In genomic region chr2:93565647-93566046, GRCm38 (mm10) we compare ENCODE assay signal across 24 mouse cellular contexts. TPM values are rescaled to one million over a fixed set of nuclear protein-coding genes. Genes with fewer than 3 reads are reported as not detected.
DNase-seq lines count a peak whose midpoint lies in the region; ATAC-seq lines count a peak whose summit lies in the region.
"Had no signal": no experiment of that assay in that cellular context is flagged by ENCODE, and none has a peak within 500 bp of the region (broad histone marks: within the 10 kb centered on the region; RNA-seq: fewer than 3 reads in every experiment).

No protein-coding gene starts in this region.

- no peaks in the 10 kb centered on the region for H3K36me3 ChIP-seq in hindbrain, embryonic 10.5 days
- H3K36me3 ChIP-seq in hindbrain, embryonic 14.5 days (replicated peaks; ENCODE audit: control insufficient read depth, insufficient read depth): no peaks in the 10 kb centered on the region
- no peaks in the 10 kb centered on the region for H3K36me3 ChIP-seq in embryonic facial prominence, embryonic 14.5 days (ENCODE audit: control insufficient read depth, insufficient read depth, low read length)
- H3K36me3 ChIP-seq: hindbrain, embryonic 12.5 days; neural tube, embryonic 13.5 days had no signal

- peaks cover 24% of the 10 kb centered on the region for H3K4me1 ChIP-seq in hindbrain, embryonic 10.5 days (replicated peaks)
- no peaks in the 10 kb centered on the region for H3K4me1 ChIP-seq in hindbrain, embryonic 14.5 days (replicated peaks; ENCODE audit: control insufficient read depth, insufficient read depth, low read length)
- H3K4me1 ChIP-seq in embryonic facial prominence, embryonic 14.5 days (ENCODE audit: control insufficient read depth, insufficient read depth, low read length): peaks cover 9% of the 10 kb centered on the region

- H3K9ac ChIP-seq in hindbrain, embryonic 14.5 days: no peak overlapping the region
- no peak overlapping the region for H3K9ac ChIP-seq in embryonic facial prominence, embryonic 14.5 days (ENCODE audit: low read depth, low read length)
- H3K9ac ChIP-seq: hindbrain, embryonic 12.5 days; liver, embryonic 14.5 days; neural tube, embryonic 13.5 days had no signal

- H3K27me3 ChIP-seq in hindbrain, embryonic 10.5 days (ENCODE audit: insufficient read depth, poor library complexity, severe bottlenecking): no peaks in the 10 kb centered on the region
- H3K27me3 ChIP-seq in hindbrain, embryonic 14.5 days (ENCODE audit: control insufficient read depth, insufficient read depth, low read length): no peaks in the 10 kb centered on the region
- no peaks in the 10 kb centered on the region for H3K27me3 ChIP-seq in embryonic facial prominence, embryonic 14.5 days (replicated peaks; ENCODE audit: control insufficient read depth, insufficient read depth, low read length)
- H3K27me3 ChIP-seq: hindbrain, embryonic 12.5 days; neural tube, embryonic 13.5 days had no signal

- intact Hi-C loops in left cerebral cortex, postnatal 4 days (cut with DNase I): no loop called here

- H3K9me3 ChIP-seq in hindbrain, embryonic 10.5 days: no peaks in the 10 kb centered on the region
- H3K9me3 ChIP-seq in hindbrain, embryonic 14.5 days (ENCODE audit: control insufficient read depth, low read length): no peaks in the 10 kb centered on the region
- no peaks in the 10 kb centered on the region for H3K9me3 ChIP-seq in embryonic facial prominence, embryonic 14.5 days (ENCODE audit: control insufficient read depth, low read length)
- H3K9me3 ChIP-seq: hindbrain, embryonic 12.5 days; neural tube, embryonic 13.5 days had no signal

- peak overlapping the region; percentile 31; the same call in 1 of the 2 replicates for H3K27ac ChIP-seq in hindbrain, embryonic 10.5 days
- no peak overlapping the region for H3K27ac ChIP-seq in hindbrain, embryonic 14.5 days
- H3K27ac ChIP-seq in embryonic facial prominence, embryonic 14.5 days (replicated peaks; ENCODE audit: low read depth, low read length): no peak overlapping the region
- H3K27ac ChIP-seq: liver, embryonic 14.5 days; neural tube, embryonic 13.5 days had no signal

- no peak overlapping the region for H3K4me3 ChIP-seq in hindbrain, embryonic 10.5 days
- no peak overlapping the region for H3K4me3 ChIP-seq in hindbrain, embryonic 14.5 days (replicated peaks; ENCODE audit: low read length)
- H3K4me3 ChIP-seq in embryonic facial prominence, embryonic 14.5 days (ENCODE audit: low read depth, low read length): no peak overlapping the region
- H3K4me3 ChIP-seq: hindbrain, embryonic 12.5 days; neural tube, embryonic 13.5 days had no signal

- no peak for ATAC-seq in hindbrain, embryonic 14.5 days (ENCODE audit: low FRiP score)
- peak; percentile 15; the same call in 1 of the 2 replicates for ATAC-seq in embryonic facial prominence, embryonic 14.5 days (ENCODE audit: low read depth)
- ATAC-seq: forebrain, embryonic 14.5 days had no signal

- 54% methylated on average over 6 of the region's 6 CpGs for WGBS in hindbrain, embryonic 10.5 days
- 61% methylated on average over 6 of the region's 6 CpGs for WGBS in hindbrain, embryonic 14.5 days
- WGBS in embryonic facial prominence, embryonic 14.5 days: 17% methylated on average over 6 of the region's 6 CpGs

- no peak for DNase-seq in hindbrain, embryonic 10.5 days (ENCODE audit: low spot score)
- DNase-seq in hindbrain, embryonic 14.5 days (ENCODE audit: low spot score): no peak
- DNase-seq in retina, postnatal 1 day: peak; percentile 48
- DNase-seq in retina, embryonic 14.5 days (ENCODE audit: low spot score): no peak
- DNase-seq in embryonic facial prominence, embryonic 14.5 days (ENCODE audit: low spot score): no peak
- DNase-seq in left cerebral cortex, postnatal 4 days: no peak
- DNase-seq in adrenal gland, postnatal 25 days: no peak
- DNase-seq: B cell, adult 2 months; cerebellum, adult 9-10 months; gastrocnemius, postnatal 25 days; kidney, adult 8-10 months; midbrain, embryonic 14.5 days had no signal

- no peak overlapping the region for H3K4me2 ChIP-seq in hindbrain, embryonic 14.5 days (replicated peaks)
- H3K4me2 ChIP-seq in embryonic facial prominence, embryonic 14.5 days (ENCODE audit: low read depth, low read length): no peak overlapping the region
- H3K4me2 ChIP-seq: hindbrain, embryonic 12.5 days; neural tube, embryonic 13.5 days had no signal

RNA-seq across cellular contexts. Expression of gene Gm10803, which starts 5.3 kb away (rescaled TPM):
- not detected in 2 replicates for polyA plus RNA-seq in hindbrain, embryonic 10.5 days (2016; fragmentation: Nextera tagmentation; extraction: Ambion mirVana)
- not detected in 2 replicates for polyA plus RNA-seq in hindbrain, embryonic 14.5 days (2014; fragmentation: Nextera tagmentation; extraction: Ambion mirVana)
- polyA plus RNA-seq in embryonic facial prominence, embryonic 14.5 days (2014; fragmentation: Nextera tagmentation; extraction: Ambion mirVana): not detected in 2 replicates
- not detected for total RNA-seq in left cerebral cortex, postnatal 4 days (2021)
- total RNA-seq in adrenal gland, postnatal 25 days (2021): not detected in 2 replicates
- total RNA-seq: adrenal gland, adult 18-20 months; common myeloid progenitor, adult 5-6 weeks; gastrocnemius, postnatal 25 days; layer of hippocampus, postnatal 10 days had no signal
- polyA plus RNA-seq: forebrain, embryonic 14.5 days; heart, postnatal 0 days; hindbrain, embryonic 12.5 days; large intestine, adult 2 months; liver, embryonic 14.5 days; lung, embryonic 16.5 days; midbrain, embryonic 14.5 days; neural tube, embryonic 13.5 days; thymus, postnatal 0 days; urinary bladder, adult 2 months had no signal
